Mouse (Mus musculus) hindlimb bud, embryonic 11.5 days (tissue): Measurements from ENCODE around the gene Olfr894.
"Not testable (repeated sequence)": the region's sequence is repeated elsewhere in the genome, so short reads cannot be mapped to it uniquely, and the experiment has no call there.

Source experiments
- DNase-seq: peaks from one replicate; pipeline ENCODE4 v3.0.0-alpha.2; 2012; ENCODE audit warnings: low read depth, low spot score; ENCODE audit errors: extremely low spot score

Gene Olfr894

GRCm38 (mm10) chr9:38217755-38218154 is at the start of gene Olfr894:
Olfr894 (plus strand) TSS chr9:38218055.
- DNase-seq: no peak

- DNase-seq: not testable (repeated sequence)
These were observed 49.5 kb upstream of the Olfr894 start for GRCm38 (mm10) chr9:38168341-38168740.

GRCm38 (mm10) chr9:38180721-38181120 is 37.1 kb upstream of the Olfr894 start, which contains the start of gene Olfr891:
Olfr891 (minus strand) TSS chr9:38180821.
- DNase-seq: no peak

GRCm38 (mm10) chr9:38208065-38208464 is 9.8 kb upstream of the Olfr894 start, which contains the start of gene Olfr893:
Olfr893 (plus strand) TSS chr9:38208365.
- DNase-seq: no peak

DNA sequence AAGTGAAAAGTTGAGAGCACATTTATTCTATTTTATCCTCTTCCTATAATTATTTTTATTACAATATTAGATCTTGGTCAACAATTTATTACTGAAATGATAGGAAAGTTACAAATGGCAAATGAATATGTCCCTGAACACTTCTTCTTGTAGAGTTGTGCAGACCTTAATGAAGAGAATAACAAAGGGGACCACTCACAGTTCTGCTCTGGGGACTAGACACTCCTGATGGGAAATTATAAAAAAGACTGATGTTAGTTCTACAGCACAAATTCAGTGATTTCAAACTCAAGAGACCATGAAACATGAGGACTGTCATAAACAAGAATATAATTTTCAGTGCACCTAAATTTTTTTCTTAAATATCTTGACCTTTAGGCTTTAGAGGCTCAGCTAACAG is 34.6 kb downstream of the Olfr894 start, which contains the start of gene Olfr143:
Gene Olfr143, plus strand, starts transcription at position 301 of the 400 bp plus-strand sequence.
- no peak for DNase-seq

GRCm38 (mm10) chr9:38267551-38267950 is 49.7 kb downstream of the Olfr894 start, which contains the start of gene Olfr895:
Olfr895 (plus strand) TSS chr9:38267851.
- no peak for DNase-seq
